Mouse (Mus musculus): ENCODE results near the gene Sh3bgrl2.

- TF ChIP-seq CTCF (IDR thresholded peaks at IDR 0.05) (no peak), EP300 (IDR thresholded peaks at IDR 0.05) (no peak)
Observed at GRCm38 (mm10) chr9:83540975-83541374, 7.2 kb upstream of the Sh3bgrl2 start.
